Mouse (Mus musculus): Measurements from ENCODE around the gene Vmn2r88.

DNA sequence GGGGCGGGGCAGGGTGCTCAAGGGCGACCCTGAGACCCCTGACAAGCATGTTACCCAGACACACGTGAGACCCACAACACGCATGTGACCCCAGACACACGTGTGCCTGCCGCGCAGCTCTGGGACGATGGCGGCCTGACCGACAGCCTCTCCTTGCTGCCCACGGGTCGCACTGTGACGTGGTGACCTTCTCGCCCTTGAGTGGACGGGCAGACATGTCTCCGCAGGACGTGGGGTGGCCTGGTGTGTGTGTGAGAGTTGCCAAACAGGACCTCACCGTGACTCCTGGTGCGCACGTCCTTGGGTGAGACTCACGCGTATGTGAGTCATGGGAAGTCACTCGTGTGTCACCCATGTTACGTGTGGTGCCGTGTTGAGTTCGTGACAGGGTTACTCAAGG, 24.4 kb downstream of the Vmn2r88 start:
- TF ChIP-seq GATA1 (IDR thresholded peaks at IDR 0.05; ENCODE audit: low read length) (no peak), TAL1 (IDR thresholded peaks at IDR 0.05; ENCODE audit: low read length) (no peak)

All from erythroblast, embryonic 14.5 days (primary cell).